Mouse (Mus musculus): ENCODE results near the gene Mki67. TPM values are rescaled to one million over a fixed set of nuclear protein-coding genes. Genes with fewer than 3 reads are reported as not detected.
"Not testable (repeated sequence)": the region's sequence is repeated elsewhere in the genome, so short reads cannot be mapped to it uniquely, and the experiment has no call there.

Gene Mki67
- total RNA-seq, 2 experiments from 2014 or later, result 1.3 to 1.8 TPM

GRCm38 (mm10) chr7:135721436-135721992 is 5.4 kb upstream of the Mki67 start:
- DNase-seq (ENCODE audit: extremely low spot score in 1 of 2, low spot score in 1 of 2), result no peak

- DNase-seq (ENCODE audit: extremely low spot score in 1 of 2, low spot score in 1 of 2), result no peak
Measured at GRCm38 (mm10) chr7:135716968-135717557, 902 bp upstream of the Mki67 start.

DNA sequence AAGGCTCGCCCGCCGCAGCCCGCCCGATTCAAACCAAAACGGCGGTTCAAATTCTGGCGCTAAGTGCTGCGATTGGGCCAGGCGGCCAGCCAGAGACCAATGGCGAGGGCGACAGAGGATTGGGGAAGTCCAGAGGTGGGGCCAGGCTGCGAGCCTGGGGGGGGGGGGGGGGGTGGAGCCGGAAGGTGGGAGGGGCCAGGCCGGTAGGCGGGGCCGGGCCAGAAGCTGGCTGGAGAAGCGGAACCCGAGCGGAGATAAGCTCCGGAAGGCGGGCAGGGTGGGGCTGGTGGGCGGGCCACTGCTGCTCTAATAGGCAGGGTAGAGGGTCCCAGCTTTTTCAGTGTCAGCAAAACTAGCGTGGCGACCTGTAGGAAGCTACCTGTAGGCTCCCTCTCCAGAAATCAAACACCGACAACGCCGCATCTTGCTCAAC is 300 bp upstream of the Mki67 start:
- peak; percentile 48 to 69 for DNase-seq (ENCODE audit: extremely low spot score in 1 of 2, low spot score in 1 of 2)

GRCm38 (mm10) chr7:135715166-135715565 is 995 bp downstream of the Mki67 start:
- no peak for DNase-seq (ENCODE audit: extremely low spot score in 1 of 2, low spot score in 1 of 2)

GRCm38 (mm10) chr7:135713326-135713725 is 2.8 kb downstream of the Mki67 start:
- DNase-seq (ENCODE audit: extremely low spot score in 1 of 2, low spot score in 1 of 2), result no peak

GRCm38 (mm10) chr7:135712534-135712933 is 3.6 kb downstream of the Mki67 start:
- no peak for DNase-seq (ENCODE audit: extremely low spot score in 1 of 2, low spot score in 1 of 2)

DNA sequence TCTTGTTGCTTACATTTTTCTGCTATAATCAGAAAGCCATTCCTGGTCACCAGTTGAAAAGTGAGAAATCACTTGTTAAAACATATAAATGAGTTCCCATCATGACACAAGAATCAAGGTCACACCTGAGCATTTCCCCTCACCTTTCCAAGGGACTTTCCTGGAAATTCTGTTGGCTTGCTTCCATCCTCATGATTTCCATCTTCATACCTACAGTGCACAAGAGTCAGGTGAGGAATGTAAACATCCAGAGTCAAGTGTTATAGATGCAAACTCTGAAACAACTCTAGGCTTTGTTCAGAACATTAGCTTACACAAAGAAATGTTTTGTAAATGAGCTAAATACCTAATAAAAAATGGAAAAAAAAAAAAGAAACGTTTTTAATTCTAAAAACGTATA is 5.5 kb downstream of the Mki67 start:
- DNase-seq (ENCODE audit: extremely low spot score in 1 of 2, low spot score in 1 of 2), result no peak

DNA sequence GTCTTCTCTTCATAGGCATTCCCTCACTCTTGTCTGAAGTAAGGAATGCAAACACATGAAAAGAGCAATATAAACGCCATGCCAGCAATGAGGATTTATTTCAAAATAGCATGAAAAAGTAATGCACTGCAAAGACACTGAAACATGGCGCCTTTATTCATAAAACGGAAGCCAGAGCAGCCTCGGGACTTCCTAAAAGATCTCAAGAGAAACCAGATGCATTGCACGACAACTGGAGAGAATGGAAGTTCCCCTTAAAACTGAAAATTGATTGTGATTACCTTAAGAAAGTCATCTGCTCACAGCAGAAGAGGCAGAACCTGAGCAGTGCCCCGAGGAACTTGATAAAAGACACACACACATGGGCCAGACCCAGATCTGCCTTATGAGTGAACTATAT is 10.4 kb downstream of the Mki67 start:
- no peak for DNase-seq (ENCODE audit: extremely low spot score in 1 of 2, low spot score in 1 of 2)

GRCm38 (mm10) chr7:135705083-135705482 is 11.1 kb downstream of the Mki67 start:
- DNase-seq (ENCODE audit: extremely low spot score in 1 of 2, low spot score in 1 of 2), result no peak

DNA sequence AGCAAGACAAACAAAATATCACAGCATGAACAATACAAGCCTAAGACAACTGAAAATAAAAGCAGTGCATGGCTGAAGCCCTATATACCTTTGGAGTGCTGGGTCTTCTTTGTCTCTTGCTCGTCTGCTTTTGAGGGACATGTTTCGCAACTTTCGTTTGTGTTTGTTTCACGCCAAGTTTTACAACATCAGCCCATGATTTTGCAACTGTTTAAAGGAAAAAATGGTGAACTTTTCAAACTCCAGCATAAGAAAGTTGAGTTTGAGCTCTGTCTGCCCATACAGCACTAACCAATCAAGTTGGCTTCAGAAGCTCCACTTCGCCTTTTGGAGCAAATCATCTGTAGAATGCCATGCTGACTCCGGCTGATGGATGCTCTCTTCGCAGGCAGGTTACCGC is 11.9 kb downstream of the Mki67 start:
- no peak for DNase-seq (ENCODE audit: extremely low spot score in 1 of 2, low spot score in 1 of 2)

GRCm38 (mm10) chr7:135703600-135704148 is 12.5 kb downstream of the Mki67 start:
- DNase-seq (ENCODE audit: extremely low spot score in 1 of 2, low spot score in 1 of 2), result no peak

DNA sequence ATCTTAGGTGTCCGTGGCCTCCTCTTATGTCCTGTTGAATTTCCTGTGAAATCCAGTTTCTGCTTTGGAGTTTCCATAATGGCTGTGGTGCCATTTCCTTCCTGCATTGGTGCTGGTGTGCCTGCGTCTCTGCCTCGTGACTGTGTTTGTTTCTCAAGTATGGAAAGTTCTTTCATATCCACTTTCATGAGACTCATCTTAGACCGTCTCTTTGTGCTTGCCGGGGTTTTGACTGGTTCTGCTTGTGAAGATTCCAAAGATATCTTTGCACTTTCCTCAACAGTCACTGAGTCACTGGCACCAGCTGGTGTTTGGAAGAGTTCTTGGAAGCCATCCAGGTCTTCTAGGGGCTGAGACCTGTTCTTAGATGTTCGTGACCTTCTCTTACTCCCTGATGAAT is 16.8 kb downstream of the Mki67 start:
- DNase-seq (ENCODE audit: extremely low spot score in 1 of 2, low spot score in 1 of 2), result not testable (repeated sequence)

DNA sequence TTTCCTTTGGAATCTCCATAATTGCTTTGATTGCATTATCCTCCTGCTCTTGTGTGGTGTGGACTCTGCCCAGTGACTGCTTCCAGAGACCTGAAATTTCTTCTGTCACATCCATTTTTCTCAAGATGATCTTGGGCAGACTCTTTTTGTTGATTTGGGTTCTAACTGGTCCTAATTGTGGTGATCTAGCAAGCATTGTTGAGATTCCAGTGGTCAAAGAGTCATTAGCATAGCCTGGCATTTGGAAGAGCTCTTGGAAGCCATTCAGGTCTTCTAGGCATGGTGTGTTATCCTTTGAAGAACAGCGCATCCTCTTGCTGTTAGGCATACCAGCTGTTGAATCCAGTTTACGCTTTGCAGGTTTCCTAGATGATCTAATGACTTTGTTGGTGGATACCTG is 17.8 kb downstream of the Mki67 start:
- DNase-seq (ENCODE audit: extremely low spot score in 1 of 2, low spot score in 1 of 2), result no peak

DNA sequence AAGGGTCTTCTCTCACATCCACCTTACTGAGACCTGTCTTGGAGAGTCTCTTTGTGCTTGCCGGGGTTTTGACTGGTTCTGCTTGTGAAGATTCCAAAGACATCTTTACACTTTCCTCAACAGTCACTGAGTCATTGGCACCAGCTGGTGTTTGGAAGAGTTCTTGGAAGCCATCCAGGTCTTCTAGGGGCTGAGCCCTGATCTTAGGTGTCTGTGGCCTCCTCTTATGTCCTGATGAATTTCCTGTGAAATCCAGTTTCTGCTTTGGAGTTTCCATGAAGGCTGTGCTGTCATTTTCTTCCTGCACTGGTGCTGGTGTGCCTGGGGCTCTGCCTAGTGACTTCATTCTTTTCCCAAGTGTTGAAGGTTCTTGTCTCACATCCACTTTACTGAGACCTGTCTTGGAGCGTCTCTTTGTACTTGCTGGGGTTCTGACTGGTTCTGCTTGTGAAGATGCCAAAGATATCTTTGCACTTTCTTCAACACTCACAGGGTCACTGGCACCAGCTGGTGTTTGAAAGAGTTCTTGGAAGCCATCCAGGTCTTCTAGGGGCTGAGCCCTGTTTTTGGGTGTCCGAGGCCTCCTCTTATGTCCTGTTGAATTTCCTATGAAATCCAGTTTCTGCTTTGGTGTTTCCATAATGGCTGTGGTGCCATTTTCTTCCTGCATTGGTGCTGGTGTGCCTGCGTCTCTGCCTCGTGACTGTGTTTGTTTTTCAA is 19.0 kb downstream of the Mki67 start:
- not testable (repeated sequence) for DNase-seq (ENCODE audit: extremely low spot score in 1 of 2, low spot score in 1 of 2)

GRCm38 (mm10) chr7:135696127-135696526 is 20.0 kb downstream of the Mki67 start:
- no peak for DNase-seq (ENCODE audit: extremely low spot score in 1 of 2, low spot score in 1 of 2)

GRCm38 (mm10) chr7:135694796-135695195 is 21.4 kb downstream of the Mki67 start:
- no peak for DNase-seq (ENCODE audit: extremely low spot score in 1 of 2, low spot score in 1 of 2)

DNA sequence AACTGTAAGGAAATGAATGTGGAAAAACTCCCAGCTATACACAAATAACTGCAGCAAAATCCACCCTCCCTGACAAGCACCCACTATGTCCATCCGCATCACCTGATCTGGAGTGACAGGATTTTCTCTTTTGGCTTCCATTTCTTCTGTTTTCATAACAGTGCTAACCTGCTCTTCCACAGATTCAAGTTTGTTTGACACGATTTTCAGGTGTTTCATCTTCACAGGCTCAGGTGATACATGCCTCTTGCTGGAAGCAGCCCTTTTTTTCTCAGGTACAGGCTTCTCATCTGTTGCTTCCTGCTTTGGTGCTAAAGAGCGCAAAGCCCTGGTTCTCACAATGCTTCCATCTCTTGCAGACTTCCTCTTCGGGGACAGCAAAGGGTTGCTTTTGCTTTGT is 22.0 kb downstream of the Mki67 start:
- DNase-seq (ENCODE audit: extremely low spot score in 1 of 2, low spot score in 1 of 2), result no peak

DNA sequence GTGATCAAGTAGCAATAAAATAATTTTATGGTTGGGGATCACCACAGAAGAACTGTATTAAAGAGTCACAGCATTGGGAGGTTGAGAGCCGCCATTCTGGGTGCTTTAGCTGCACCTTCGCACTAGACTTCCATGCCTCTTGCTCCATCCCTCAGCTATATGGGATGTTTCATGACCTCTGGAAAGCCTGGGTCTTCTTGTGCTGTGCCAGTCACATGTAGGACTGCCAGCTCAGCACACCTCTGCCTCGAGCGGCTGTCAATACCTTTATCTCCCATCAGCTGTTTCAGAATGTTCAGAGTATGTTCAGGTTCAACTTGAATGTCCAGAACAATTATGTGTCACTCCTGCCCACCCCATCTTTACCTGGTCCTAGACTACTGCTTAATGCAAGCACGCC is 24.2 kb downstream of the Mki67 start:
- no peak for DNase-seq (ENCODE audit: extremely low spot score in 1 of 2, low spot score in 1 of 2)

DNA sequence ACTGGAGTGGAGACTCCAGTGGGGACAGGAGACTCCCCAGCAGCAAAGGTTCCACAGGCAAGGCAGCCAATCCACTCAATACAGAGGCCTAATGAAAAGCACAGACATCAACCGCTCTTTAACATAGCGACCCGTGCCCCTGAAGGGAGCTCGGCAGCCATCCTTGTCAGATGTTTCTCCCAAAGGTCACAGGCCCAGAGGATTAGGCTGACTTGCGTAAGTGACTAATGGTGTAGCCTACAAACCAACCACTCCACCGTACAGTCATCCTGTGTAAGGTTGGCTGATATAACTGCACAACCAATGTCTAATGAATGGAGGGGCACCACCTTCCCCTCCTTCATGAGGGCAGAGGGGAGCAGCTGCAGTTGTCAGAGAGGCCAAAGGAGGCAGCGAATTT is 26.8 kb downstream of the Mki67 start:
- DNase-seq (ENCODE audit: extremely low spot score in 1 of 2, low spot score in 1 of 2), result no peak

DNA sequence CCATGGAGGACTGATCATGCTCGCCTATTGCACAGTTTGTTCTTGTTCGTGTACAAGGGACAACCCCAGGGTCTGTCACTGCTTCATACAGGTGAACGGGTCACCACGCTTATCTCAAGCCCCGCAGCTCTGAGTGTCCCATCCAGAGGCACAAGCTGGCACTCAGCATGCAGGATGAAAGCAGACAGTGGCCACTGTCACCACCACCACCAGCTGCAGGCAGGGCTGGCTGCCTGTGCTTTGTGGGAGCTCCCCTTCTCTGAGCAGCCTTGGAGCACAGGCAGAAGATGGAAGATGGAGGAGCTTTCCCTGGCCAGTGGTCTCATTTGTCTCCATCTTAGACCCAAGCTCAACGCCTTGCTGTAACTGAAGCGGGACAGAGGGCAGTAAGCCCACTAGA is 31.2 kb downstream of the Mki67 start:
- DNase-seq (ENCODE audit: extremely low spot score in 1 of 2, low spot score in 1 of 2), result no peak

GRCm38 (mm10) chr7:135684098-135684497 is 32.1 kb downstream of the Mki67 start:
- DNase-seq (ENCODE audit: extremely low spot score in 1 of 2, low spot score in 1 of 2), result not testable (repeated sequence)

DNA sequence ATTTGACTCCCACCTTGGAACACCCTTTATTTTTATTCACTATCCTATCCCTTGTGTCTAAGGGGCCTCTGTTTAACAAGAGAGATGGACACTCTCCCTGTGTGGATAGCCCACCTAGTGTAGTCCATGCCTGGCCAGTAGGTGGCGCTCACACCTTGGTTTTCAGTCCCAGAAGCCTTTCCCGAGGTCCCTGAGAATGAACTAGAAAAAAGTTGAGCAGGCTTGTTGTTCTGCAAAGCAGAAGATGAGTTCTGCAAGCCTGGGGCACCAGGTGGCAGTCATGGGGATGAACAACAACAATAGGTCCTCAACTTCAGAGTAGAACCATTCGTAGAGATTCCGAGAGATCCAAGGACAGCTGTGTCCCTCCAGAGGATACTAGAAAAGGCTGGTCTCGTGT is 35.8 kb downstream of the Mki67 start:
- peak in 1 of 2 experiments; percentile 63 for DNase-seq (ENCODE audit: extremely low spot score in 1 of 2, low spot score in 1 of 2)

Measured in layer of hippocampus, postnatal 25 days (tissue).